Mouse (Mus musculus) frontal cortex, postnatal 14 days (tissue): ENCODE results near the gene Nxn.

Experiments
- DNase-seq, 2 experiments: peaks; one replicate each; pipeline ENCODE4 v3.0.0; 2022; ENCODE audit warnings: low spot score in 2 of 2

Gene Nxn

GRCm38 (mm10) chr11:76398798-76399586 is at the start of gene Nxn:
Gene Nxn, minus strand, starts transcription at chr11:76399140.
- DNase-seq = peak in 1 of 2 experiments; percentile 74

DNA sequence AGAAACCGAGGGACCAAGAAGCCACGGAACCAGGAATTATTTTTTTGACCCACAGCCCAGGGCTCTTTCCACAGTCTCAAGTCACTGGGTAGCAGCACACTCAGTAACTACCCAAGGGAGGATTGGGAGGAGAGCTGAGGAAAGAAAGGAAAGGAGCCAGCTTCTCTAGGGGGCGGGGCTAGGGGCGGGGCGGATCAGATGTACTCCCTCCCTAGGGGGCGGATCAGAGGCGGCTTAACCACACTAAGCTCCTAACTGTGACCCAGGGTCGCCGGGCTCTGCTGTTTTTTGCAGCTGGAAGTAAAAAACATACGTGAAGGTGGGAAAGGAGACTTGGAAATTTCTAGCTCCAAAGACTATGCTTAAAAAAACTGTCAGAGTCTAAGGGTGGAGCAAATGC is 47.3 kb upstream of the Nxn start:
- no peak for DNase-seq

DNA sequence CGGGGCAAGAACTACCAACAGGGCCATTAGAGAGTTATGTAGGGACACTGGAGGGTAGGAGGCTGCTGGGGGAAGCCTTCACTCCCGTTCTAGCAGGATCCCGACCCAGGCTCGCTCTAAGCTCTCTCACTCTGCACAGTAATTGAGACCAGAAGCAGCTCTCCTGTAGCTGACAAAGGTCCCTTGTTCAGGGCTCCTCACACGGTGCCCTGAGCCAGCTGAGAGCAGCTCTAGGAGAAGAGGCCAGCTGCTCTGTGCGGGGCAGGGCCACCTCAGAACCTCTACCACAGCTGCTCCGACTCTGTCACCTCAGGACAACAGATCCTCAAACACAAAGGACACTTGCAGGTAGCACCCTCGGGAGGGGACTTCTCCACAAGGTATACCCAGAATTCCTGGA is 46.5 kb upstream of the Nxn start:
- DNase-seq = no peak

DNA sequence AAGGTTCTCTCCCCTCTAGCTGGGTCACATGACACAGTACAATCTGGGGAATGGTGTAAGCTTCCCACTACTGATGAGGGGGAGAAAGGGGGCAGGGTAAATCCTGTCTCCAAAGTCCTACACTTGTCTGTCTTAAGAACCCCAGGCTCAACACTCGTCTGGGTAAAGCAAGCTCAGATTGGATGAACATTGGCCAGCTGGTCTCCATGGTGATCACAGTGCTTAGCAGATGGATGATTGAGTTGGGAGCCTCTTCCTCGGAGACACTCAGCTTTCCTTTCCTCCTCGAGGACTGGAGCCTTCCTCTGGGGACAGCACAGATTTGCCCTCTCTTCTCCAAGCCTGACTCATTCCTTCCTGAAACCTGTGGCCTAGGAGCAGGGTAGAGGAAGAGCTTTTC is 40.7 kb upstream of the Nxn start:
- no peak for DNase-seq

- DNase-seq = no peak
Measured at GRCm38 (mm10) chr11:76436864-76437437, 38.0 kb upstream of the Nxn start.

DNA sequence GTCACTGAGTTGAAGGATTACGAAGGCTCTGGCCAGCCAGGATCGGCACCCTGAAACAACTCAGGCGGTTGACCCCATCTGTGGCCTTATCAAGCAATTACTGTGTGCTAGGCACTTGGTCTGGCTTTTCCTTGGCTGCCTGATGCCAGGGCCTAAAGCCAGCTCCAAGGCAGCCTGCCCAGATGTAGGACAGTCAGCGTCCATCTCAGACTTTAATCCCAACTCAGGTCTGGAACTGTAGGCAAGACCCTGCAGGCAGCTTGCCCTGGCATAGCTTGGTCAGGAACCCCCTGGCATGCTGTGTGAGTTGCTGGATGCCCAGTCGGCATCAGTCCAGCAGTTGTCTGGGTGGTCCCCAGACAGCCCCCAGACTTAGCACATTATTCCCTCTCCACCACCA is 37.1 kb upstream of the Nxn start:
- DNase-seq = no peak

DNA sequence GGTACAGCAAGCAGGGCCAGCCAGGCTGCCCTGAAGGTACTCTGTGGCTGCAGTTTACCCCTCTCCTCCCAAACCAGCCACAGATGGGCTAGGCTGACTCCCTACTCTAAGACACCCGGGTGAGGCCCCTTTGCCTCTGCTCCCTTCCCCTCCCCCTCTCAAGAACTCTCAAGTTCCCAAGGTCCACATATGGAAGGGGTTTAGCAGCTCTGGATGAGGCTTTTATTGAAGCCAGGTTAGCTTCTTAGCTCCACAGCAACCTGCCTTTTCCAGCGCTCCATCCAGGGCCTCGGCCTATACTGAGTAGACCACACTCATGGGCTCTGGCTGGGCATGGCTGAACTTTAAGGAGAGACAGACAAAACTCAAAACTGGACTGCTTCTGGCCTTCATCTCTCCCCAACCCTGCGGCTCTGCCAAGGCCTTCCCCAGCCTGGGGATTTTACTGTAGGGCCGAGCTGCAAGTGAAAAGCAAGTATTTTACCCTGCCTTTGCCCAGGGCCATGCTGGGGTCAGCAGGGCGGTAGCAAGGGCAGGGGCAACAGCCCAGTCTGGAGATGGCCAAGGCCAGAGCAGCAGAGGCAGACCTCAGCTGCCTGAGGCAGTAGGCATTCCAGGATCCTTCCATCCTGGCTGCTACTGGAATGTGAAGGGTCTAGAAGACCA is 31.2 kb upstream of the Nxn start:
- no peak for DNase-seq

DNA sequence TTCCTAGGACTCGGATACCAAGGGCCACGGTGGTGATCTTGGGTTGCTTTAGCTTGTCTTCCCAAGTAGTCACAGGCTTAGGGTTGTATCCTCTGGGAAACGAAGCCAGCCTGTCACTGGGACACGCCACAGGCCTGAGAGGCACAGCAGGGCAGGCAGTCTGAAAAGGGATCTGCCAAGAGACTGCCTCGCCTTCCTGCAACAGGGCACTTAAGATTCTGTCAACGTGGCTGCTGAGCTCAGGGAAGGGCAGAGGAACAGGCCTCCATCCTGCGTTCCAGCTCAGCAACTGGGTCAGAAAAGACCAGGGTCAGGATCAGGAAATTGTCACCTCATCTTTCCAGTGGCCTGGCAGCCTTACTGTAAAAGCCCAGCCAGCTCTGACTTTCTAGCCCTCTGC is 30.6 kb upstream of the Nxn start:
- no peak for DNase-seq

- DNase-seq = no peak
Measured at GRCm38 (mm10) chr11:76429046-76429445, 30.1 kb upstream of the Nxn start.

DNA sequence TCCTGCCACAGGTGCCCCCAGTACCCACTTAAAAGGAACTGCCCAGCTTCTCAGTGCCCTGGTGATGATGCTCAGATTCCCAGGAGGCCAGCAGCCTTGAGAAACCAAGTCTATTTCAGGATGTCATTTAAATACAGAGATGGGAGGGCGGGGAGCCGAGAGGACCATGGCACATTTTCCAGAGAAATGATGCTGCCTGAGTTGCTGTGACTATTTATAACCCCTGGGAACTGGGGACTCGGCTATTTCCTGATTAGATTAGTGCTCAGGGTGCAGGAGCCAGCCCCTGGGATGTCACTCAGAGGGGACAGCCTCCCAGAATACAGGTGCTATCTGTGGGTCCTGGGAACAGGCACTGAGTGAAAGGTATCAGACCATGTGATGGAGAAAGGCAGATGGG is 28.8 kb upstream of the Nxn start:
- DNase-seq = no peak

DNA sequence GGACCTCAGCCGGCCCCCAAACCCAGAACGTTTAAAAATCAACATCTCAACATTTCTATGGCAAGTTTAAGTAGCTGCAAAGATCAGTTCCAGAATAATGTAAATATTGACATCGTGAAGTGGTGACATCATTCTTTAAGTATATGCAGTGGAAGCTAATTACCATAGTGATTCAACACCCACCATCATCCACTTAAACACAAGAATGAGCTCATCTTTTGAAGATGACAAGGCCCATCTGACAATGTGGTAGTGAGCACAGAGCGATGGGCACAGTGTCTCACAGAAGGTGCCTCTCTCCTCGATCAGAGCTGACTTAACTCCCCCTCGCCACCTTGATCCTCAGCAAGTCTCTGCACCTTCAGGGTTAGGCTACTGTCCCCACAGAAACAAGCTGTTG is 26.8 kb upstream of the Nxn start:
- DNase-seq = no peak

- no peak for DNase-seq
Measured at GRCm38 (mm10) chr11:76420896-76421295, 22.0 kb upstream of the Nxn start.

DNA sequence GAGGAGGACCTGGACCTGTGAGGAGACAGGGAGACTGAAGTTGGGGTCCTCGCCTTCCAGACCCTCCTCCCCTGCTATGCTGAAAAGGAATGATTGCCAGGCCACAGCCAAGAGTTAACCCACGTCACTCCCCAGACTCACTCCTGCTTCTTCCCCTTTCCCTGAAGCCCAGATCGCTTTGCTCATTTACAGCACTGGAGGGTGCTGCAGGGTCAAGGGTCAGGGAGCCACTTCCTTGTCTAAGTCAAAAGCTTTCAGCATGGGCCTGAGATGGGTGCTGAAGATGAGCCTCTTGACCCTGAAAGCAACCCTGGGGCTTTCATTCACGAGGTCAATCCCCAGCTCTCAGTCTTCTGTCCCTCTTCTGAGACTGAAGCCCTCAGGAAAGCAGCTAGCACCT is 20.2 kb upstream of the Nxn start:
- no peak for DNase-seq

DNA sequence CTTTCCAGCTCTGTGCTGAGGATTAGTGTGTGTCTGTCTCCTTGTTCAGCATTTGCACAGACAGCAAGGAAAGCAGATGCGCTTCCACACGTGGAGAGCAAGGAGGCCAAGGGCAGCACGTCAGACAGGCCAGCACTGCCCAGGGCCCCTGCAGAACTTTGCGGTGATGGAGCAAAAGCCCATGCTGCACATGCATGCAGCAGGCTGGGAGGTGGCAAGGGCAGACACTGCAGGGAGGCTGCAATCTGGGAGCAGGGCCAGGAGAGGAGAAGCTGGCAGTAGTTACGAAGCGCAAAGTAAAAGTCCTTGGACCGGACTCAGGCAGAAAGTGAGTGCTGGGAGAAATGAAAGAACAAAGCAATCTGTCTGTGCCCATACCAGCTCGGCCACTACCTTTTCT is 19.5 kb upstream of the Nxn start:
- DNase-seq = no peak

GRCm38 (mm10) chr11:76415985-76416384 is 17.0 kb upstream of the Nxn start:
- DNase-seq = no peak

- DNase-seq = peak in 1 of 2 experiments; percentile 12
Measured at GRCm38 (mm10) chr11:76415001-76415400, 16.1 kb upstream of the Nxn start.

DNA sequence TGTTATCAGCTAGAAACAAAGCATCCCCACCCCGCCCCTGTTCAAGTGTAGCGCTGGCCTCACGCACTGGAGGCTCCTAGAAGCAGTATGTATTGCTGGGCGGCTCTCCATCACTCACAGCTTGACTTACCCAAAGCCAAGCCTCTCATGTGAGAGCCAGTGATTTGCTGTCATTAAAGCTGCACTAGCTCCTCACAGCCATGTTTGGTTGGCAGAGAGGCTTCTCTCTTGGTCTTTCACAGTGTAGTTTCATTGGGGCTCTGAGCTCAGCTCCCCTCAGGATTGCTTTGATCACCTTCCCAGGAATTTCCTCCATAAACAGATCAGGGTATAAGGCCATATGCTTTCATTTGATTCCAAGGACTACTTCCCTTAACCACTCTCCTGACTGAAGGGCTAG is 14.3 kb upstream of the Nxn start:
- DNase-seq = no peak

GRCm38 (mm10) chr11:76410826-76411225 is 11.9 kb upstream of the Nxn start:
- no peak for DNase-seq

DNA sequence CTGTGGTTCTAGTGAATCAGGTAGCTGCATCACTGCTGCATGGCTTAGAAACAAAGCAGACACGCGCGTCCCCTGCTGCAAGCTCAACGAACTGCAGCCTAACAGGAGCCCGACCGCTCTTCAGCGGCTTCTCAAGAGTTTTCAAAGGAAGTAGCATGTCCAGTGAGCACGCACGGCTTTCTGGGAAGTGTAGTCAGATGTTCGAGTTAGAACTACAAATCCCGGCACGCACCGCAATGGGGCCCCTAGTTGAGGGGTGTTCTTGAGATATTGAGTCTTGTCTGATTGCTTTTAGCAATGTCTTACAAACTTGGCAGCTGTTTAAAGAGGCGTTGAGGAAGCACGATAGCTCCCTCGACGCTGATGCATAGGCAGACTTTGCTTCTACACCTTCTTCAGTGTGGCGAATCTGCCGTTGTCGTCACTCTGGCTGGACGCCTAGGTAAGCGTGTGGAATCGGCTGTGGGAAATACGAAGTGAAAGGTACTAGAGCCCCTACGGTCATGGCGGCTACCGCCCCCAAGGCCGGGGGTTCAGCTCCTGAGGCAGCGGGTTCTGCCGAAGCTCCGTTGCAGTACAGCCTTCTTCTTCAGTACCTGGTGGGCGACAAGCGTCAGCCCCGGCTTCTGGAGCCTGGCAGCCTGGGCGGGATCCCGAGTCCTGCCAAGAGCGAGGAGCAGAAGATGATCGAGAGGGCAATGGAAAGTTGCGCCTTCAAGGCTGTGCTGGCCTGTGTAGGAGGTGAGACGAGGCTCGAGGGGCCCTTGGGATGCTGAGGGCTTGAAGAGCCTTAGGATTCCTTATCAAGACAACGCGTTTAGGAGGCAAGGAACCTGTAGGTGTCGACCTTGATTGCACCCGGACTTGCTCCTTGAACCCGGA is 8.0 kb upstream of the Nxn start, which contains the start of gene Timm22:
TSS of gene Timm22 (plus strand) at position 251 of the 882 bp plus-strand sequence.
- DNase-seq = peak; percentile 94 to 97

DNA sequence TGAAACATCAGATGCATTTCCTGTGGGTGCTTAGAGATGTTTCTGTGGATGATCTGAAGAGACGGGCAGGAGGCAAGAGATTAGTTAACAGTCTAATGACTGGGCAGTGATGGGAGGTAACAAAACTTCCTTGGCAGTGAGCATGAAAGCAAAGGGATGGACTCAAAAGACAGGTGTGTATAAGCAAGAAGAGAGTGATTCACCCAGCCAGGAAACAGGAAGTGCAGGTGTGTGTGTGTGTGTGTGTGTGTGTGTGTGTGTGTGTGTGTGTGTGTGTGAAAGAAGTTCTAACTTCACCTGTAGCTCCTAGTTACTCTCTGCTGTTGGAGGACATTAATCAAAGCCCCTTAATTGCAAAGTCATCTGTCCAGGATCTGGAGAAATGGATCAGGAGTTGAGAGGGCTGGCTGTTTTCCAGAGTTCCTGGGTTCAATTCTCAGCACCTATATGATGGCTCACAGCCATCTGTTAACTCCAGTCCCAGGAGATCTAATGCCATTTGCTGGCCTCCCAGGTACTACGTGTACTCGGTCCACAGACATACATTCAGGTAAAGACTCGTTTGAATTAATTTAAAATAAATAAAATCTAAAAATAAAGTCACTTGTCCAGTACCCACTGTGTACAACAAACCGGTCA is 6.8 kb upstream of the Nxn start:
- DNase-seq = no peak

DNA sequence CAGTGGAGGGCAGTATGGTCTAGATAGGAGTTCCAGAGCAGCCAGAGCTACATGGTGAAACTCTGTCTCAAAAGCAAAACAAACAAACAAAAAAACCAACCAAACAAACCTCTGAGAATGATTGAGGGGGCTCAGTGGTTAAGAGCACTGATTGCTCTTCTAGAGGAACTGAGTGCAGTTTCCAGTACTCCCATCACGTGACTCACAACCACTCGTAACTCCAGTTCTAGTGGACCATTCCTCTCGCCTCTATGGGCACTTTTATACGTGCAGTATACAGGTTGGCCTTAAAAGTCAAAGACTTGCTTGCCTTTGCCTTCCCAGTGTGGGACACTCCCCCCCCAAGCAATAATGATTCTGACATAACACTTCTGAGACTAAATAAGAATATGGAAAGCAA is 6.2 kb upstream of the Nxn start:
- DNase-seq = no peak

DNA sequence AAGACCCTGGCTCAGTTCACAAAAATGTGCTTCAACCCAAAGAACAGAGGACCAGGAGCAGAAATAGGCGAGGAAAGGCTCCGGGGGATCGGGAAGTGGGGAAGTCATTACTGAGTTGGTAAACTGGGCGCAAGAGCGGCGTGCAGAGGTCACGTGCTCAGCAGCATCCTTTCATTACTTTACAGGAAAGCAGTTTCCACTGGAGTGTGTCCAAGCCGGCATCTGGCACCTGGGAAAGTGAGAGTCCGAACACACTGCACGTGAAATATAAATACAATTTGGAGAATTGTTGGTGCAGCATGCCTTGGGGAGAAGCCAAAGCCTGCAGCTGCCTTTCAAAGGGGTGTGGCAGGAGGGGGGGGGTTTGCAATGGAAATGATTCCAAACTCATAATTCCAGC is 2.5 kb upstream of the Nxn start:
- DNase-seq = no peak
